Mouse (Mus musculus): ENCODE data around the gene Gm9125. TPM values are rescaled to one million over a fixed set of nuclear protein-coding genes. Genes with fewer than 3 reads are reported as not detected.
"Not testable (repeated sequence)": the region's sequence is repeated elsewhere in the genome, so short reads cannot be mapped to it uniquely, and the experiment has no call there.

Gene Gm9125
- not detected in 2 replicates for polyA plus RNA-seq (2015; fragmentation: Nextera tagmentation; extraction: Ambion mirVana)

- H3K4me1 ChIP-seq (replicated peaks); H3K36me3 ChIP-seq; H3K27ac ChIP-seq; H3K9ac ChIP-seq; H3K4me2 ChIP-seq; ATAC-seq (ENCODE audit: low read depth); H3K4me3 ChIP-seq (replicated peaks); DNase-seq; H3K27me3 ChIP-seq; H3K9me3 ChIP-seq (replicated peaks): not testable (repeated sequence)
- 68% methylated on average over 2 of the region's 3 CpGs for WGBS (ENCODE audit: insufficient replicate concordance)
Observed at GRCm38 (mm10) chr3:94054785-94055184, at the start of gene Gm9125. TSS of gene Gm9125 (minus strand) at chr3:94054885.

GRCm38 (mm10) chr3:94072544-94072943 lies 17.9 kb upstream of the Gm9125 start, which contains the start of gene Gm10697:
TSS of gene Gm10697 (minus strand) at chr3:94072644.
- 47% methylated on average over 2 of the region's 3 CpGs for WGBS (ENCODE audit: insufficient replicate concordance)
- H3K9me3 ChIP-seq (replicated peaks); H3K4me3 ChIP-seq (replicated peaks); H3K9ac ChIP-seq; H3K27me3 ChIP-seq; DNase-seq; H3K27ac ChIP-seq; H3K4me1 ChIP-seq (replicated peaks); ATAC-seq (ENCODE audit: low read depth); H3K36me3 ChIP-seq; H3K4me2 ChIP-seq: not testable (repeated sequence)

GRCm38 (mm10) chr3:94049566-94050121 lies 5.0 kb downstream of the Gm9125 start:
- not testable (repeated sequence) for H3K9ac ChIP-seq; H3K36me3 ChIP-seq; H3K4me2 ChIP-seq; H3K27ac ChIP-seq; H3K9me3 ChIP-seq (replicated peaks); DNase-seq; H3K4me3 ChIP-seq (replicated peaks); H3K27me3 ChIP-seq; H3K4me1 ChIP-seq (replicated peaks); ATAC-seq (ENCODE audit: low read depth)
- 40% methylated on average over 1 of the region's 5 CpGs for WGBS (ENCODE audit: insufficient replicate concordance)

- not testable (repeated sequence) for H3K4me2 ChIP-seq; DNase-seq; H3K27me3 ChIP-seq; H3K9me3 ChIP-seq (replicated peaks); H3K36me3 ChIP-seq; ATAC-seq (ENCODE audit: low read depth); H3K4me1 ChIP-seq (replicated peaks); H3K27ac ChIP-seq; H3K9ac ChIP-seq; H3K4me3 ChIP-seq (replicated peaks)
- 41% methylated on average over 1 of the region's 1 CpGs for WGBS (ENCODE audit: insufficient replicate concordance)
Observed at GRCm38 (mm10) chr3:94038241-94038640, 16.4 kb downstream of the Gm9125 start.

- DNase-seq; ATAC-seq (ENCODE audit: low read depth); H3K4me2 ChIP-seq; H3K4me3 ChIP-seq (replicated peaks); H3K36me3 ChIP-seq; H3K27ac ChIP-seq; H3K9me3 ChIP-seq (replicated peaks); H3K4me1 ChIP-seq (replicated peaks); H3K9ac ChIP-seq; H3K27me3 ChIP-seq: not testable (repeated sequence)
- WGBS (ENCODE audit: insufficient replicate concordance), result 71% methylated on average over 18 of the region's 18 CpGs
Observed at GRCm38 (mm10) chr3:94034400-94034799, 20.3 kb downstream of the Gm9125 start.

Other genes starting within 250 kb of the Gm9125 start
- gene Tdpoz3, start 228.9 kb downstream of the Gm9125 start, polyA plus RNA-seq (2015; fragmentation: Nextera tagmentation; extraction: Ambion mirVana), result not detected in 2 replicates
- not detected in 2 replicates for gene Gm9117, start 111.3 kb downstream of the Gm9125 start, polyA plus RNA-seq (2015; fragmentation: Nextera tagmentation; extraction: Ambion mirVana)
- gene Tdpoz5, start 93.6 kb downstream of the Gm9125 start, polyA plus RNA-seq (2015; fragmentation: Nextera tagmentation; extraction: Ambion mirVana), result not detected in 2 replicates
- not detected in 2 replicates for gene Gm10697, start 17.8 kb upstream of the Gm9125 start, polyA plus RNA-seq (2015; fragmentation: Nextera tagmentation; extraction: Ambion mirVana)
- gene Gm10696, start 123.3 kb upstream of the Gm9125 start, polyA plus RNA-seq (2015; fragmentation: Nextera tagmentation; extraction: Ambion mirVana), result not detected in 2 replicates
- gene Gm5286, start 141.8 kb upstream of the Gm9125 start, polyA plus RNA-seq (2015; fragmentation: Nextera tagmentation; extraction: Ambion mirVana), result not detected in 2 replicates
- not detected in 2 replicates for gene Gm4778, start 209.2 kb upstream of the Gm9125 start, polyA plus RNA-seq (2015; fragmentation: Nextera tagmentation; extraction: Ambion mirVana)

Measured in liver, embryonic 13.5 days (tissue).